Mouse (Mus musculus): Measurements from ENCODE around the gene Larp4.
"Not testable (repeated sequence)": the region's sequence is repeated elsewhere in the genome, so short reads cannot be mapped to it uniquely, and the experiment has no call there.

Gene Larp4

DNA sequence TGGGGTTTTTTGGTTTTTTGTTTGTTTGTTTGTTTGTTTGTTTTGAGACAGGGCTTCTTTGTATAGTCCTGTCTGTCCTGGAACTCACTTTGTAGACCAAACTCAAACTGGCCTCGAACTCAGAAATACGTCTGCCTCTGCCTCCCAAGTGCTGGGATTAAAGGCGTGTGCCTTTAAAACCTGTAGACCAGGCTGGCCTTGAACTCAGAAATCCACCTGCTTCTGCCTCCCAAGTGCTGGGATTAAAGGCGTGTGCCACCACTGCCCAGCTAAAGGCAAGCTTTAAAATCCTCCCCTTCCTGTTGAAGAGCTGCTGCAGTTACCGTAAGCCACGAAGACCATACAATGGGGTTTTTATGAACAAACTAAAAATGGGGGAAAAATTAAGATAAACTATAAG, at the start of gene Larp4:
Larp4 (plus strand) TSS at position 301 of the 400 bp plus-strand sequence.
- DNase-seq: not testable (repeated sequence)

DNA sequence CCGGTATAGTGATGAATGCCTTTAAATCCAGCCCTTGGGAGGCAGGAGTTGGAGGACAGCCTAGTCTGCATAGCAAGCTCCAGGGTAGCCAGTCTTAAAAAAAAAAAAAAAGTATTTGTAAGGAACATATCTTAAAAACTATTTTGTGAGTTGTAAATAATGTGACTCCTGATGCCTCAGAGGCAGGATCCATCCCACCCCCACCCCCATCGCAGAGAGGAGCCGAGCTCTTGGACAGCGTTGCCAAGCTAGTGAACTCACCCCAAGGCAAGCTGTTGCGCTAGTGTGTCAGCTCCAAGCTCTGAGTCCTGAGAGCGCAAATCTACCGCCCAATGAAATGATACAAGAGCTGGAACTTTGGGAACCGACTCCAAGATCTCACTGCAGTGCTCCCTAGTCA, 38.6 kb upstream of the Larp4 start:
- no peak for DNase-seq

DNA sequence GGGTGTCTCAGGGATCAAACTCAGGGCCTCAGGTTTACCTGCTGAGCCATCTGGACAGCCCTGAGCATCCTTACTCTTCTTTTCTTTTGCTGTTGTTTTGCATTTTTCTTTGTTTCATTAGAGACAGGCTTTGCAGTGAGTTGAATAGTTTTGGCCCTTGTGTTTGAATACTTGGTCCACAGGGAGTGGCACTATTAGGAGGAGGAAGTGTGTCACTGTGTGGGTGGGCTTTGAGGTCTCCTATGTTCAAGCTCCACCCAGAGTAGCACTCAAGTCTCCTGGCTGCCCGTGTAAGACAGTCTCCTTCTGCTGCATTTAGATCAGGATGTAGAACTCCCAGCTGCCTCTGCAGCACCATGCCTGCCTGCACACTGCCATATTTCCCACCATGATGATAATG, 35.4 kb upstream of the Larp4 start:
- DNase-seq: no peak

DNA sequence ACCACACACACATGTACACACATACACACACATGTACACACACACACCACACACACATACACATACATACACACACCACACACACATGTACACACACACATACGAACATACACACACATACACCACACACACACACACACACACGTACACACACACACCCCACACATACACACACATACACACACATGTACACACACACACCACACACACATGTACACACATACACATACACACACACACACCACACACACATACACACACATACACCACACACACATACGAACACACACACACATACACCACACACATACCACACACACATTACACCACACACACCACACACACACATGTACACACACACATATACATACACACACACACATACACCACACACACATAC, 33.2 kb upstream of the Larp4 start:
- no peak for DNase-seq

DNA sequence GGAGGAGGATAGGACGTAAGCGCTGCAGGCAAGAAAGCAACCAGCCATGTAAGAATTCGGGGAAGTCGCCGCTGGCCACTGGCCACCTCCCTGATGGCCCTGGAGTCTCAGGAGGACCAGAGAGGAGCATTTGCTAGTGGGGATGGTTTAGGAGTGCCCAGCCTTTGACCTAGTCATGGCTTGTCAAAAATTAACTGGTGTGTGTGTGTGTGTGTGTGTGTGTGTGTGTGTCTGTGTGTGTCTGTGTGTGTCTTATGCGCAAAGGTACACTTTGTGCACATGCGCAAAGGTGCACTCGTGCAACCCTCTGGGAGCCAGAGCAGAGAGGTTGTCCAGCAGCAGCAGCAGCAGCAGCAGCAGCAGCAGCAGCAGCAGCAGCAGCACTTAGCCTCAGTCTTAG, 32.0 kb upstream of the Larp4 start:
- DNase-seq: no peak

DNA sequence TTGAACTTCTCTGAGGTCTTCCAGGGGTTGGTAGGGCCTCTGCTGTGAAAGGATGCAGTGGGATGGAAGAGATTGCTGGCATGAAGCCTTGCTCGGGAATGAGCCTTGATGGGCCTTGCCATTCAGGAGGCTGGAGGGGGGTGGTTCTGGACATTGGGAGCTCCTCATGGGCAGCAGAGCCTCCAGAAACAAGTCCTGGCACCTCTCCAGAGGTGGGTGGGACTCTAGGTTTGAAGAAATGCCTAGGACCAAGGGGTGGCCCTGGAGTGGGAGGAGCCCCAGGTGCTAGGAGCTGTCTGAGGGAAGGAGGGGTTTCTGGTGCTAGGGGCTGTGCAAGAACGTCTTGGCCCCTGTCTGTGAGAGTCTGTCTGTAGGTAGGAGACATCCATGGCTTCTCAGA, 29.4 kb upstream of the Larp4 start:
- peak in 1 of 2 experiments; percentile 8 for DNase-seq

DNA sequence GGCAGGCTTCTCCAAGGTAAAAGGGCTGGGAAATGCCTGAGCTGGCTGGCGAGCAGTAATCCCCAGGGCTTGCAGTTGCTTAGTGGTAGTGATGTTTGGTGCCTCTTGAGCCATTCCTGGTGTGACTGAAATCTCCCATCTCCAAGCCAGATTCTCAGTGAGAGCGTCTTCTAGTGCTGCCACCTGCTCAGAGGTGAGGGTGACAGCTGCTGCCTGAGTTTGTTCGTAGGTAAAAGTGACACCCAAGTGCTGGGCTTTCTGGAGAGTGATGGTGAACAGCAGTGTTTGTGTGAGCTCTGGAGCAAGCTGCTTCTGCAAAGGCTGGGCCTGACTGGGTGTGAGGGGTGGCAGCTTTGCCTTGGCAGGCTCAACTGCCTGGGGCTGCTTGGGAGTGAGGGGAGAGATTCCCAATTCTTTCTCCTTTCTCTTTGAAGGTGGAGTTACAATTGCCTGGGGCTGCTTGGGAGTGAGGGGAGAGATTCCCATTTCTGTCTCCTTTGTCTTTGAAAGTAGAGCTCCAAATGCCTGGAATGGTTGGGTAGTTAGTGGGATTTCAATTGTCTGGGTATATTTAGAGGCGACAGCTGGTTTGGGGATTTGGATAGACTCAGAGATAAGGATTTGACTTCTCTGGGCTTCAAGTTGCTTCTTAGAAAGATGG, 28.8 kb upstream of the Larp4 start:
- DNase-seq: no peak

DNA sequence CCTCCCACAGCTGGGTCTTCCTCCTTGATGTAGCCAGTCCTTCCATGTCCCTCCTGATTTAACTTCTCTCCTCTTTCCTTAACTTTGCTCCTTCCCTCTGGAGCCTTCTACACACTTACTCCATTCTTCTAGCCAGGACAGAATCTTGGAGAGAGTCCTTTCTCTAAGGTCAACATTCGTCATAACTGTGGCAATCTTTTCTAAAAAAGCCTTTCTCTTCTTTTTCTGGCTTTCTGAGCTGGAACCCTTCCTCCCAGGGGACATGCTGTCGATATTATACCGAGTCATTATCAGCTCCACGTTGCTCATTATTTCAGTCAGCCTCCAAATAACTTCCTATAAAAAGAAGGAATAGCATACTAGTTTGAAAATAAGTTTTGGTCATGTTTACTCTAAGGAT, 14.5 kb upstream of the Larp4 start:
- no peak for DNase-seq

DNA sequence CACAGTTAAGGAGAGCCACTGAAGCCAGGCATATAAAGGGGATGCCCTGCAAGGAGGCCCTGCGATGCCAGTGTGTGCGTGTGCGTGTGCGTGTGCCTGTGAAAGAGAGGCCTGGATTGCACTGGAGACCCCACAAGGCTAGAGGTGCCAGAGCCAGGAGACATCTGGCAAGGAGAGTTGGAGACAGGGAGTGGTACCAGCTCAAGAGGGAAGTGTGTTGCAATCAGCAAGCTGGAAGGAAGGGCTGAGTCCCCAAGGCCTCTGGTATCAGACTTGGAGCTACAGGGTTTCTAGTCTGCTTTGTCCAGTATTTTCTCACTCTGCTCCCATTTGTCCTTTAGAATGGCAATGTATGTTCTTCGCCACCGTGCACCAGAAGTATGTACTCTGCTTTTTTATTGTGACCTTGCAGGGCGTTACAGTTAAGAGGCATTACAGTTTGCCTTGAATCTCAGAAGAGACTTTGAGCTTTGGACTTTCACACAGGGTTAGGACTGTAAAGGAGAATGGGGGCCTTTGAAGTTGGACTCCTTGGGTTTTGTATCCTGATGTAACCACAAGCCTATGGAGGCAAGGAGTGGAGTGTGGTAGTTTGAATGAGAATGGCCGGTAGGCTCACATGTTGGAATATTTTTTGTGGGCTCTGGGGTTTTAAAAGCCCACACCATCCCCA, 4.6 kb upstream of the Larp4 start:
- DNase-seq: peak; percentile 40 to 58

DNA sequence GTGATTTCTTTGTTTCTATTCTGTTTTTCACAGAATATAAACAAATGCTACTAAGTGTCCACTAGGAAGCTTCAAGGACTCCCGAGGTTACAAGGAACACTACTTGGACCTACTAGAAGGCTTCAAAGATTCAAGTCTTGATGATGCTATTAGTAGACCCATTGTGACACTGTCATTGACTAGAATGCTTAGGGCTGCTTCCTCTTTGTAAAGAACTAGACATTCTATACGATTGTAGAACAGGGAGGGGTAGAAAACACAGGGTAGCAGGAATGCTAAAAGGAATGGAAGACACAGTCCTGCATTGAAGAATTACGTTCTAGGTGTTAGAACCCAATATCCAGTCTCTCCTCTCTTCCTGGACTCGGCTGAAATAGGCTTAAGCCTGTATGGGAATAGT, 2.9 kb upstream of the Larp4 start, which contains the start of gene Fam186a:
Fam186a (minus strand) TSS at position 101 of the 400 bp plus-strand sequence.
- no peak for DNase-seq

DNA sequence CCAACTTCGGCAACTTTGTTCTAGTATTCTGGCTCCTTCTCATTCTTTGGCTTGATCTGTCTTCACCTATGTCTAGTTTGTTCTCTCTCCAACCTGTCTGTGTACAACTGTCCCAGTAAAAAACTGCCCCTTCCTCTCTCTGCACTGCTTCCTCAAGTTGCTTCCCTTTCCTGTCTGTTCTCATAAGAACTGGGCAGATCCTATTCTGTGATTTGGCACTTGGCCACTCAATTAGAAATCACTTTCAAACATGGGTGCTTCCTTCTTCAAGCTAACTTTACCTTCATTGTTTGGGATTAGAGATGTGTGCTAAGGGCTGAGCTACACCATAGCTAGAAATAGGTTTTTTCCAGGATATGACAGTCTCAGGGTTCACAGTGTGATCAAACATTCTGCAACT, 741 bp downstream of the Larp4 start:
- peak in 1 of 2 experiments; percentile 7 for DNase-seq

DNA sequence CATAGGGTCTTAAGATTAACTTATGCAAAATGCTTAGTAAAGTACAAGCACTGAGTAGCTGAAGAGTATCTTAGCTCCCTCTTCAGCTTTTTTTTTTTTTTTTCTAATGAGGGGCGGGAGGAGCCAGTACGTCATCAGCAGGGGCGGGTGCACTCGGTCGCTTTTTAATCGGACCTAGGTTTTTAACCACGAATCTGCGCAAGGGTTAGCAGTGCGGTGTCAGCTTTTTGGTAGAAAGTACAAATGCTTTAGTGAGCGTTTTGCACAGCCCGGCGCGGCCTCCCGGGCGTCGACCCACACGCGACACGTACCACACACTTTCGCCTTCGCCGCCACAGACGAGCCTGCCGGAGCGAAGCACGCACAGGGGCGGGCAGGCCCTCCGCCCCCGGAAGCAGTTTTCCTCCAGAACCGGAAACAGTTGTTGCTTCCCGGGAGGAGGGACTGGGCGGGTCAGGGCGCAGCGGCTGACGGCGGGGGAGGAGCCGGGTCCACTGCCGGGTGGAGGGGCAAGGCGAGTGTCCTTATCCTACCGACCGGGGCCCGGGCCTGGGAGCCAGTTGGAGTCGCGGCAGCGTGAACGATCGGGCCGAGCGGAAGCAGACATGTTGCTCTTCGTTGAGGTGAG, 2.6 kb downstream of the Larp4 start:
- DNase-seq: peak; percentile 97

DNA sequence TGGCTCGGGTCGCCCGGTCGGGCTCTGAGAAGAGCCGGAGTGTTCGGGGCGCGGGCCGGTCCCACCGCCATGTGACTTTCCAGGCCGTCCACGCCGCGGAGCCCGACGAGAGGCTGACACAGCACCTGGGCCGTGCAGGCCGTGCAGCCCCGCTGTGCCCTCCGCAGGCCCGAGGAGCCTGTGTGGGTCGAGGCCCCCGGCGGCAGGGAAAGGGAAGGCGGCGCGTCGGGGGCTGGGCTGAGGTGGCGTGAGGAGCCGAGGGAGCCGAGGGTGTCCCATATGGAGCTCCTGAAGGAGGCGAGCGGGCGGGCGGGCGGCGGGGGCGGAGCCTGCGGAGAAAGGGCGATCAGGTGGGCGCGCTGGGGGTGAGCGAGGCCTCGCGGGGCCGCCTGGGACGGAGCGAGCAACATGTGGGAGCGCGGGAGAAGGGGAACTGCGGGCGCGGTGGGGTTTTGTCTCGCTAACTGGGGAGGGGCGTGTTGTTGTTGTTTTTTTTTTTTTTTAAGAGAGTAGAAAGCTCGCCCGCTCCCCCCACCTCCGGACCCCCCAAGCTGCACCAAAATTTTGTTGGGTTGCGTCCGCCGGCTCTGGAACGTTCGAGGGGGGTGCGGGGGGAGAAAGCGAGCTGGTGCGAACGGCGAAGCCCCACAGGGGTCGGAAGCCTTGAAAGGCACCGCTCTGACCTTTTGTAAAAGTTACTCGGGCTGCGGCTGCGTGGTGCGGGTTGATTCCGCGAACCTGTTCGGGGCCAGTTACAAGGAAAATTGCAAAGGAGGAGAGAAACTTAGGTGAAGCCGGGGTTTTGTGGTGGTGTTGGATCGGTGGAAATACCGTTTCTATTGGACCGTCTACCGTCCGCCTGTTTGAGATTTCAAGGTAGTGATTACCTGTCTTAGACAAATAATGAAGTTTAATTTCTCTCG, 3.4 kb downstream of the Larp4 start:
- DNase-seq: peak in 1 of 2 experiments; percentile 53

DNA sequence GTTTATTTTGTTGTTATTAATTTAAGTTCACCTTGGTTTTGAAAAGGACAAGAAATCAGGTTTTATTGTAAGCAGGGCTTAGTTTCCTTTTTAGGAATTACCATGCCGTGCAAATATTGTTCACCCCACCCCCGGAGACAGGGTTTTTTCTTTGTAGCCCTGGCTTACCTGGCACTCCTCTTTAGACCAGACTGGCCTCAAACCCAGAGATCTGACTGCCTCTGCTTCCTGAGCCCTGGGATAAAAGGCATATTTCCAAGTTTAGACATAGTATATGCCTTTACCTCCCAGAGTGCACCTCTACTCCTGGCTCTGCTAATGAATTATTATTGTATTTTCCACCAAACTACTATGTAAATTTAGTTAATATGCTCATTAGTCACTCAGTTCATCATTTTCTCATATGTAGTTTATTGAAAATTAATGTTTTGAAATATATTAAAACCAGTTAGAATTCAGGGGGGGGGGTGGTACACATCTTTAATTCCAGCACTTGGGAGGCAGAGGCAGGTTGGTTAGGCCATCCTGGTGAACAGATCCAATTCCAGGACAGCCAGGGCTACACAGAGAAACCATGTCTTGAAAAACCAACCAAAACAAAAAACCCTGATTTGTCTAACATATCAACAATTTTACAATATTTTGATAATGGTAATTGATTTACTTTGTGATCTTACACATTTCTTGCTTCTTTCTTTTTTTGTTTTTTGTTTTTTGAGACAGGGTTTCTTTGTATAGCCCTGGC, 4.8 kb downstream of the Larp4 start:
- DNase-seq: no peak

DNA sequence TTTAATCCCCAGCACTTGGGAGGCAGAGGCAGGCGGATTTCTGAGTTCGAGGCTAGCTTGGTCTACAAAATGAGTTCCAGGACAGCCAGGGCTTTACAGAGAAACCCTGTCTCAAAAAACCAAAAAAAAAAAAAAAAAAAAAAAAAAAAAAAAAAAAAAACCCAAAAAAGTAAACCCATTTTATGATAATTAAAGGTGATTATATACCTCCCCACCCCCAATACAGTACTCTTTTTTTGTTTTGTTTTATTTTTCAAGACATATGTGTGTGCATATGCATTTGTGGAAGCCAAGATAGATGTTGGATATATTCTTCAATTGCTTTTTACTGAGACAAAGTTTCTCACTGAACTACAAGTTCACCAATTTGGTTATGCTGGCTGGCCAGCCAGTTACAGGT, 6.3 kb downstream of the Larp4 start:
- not testable (repeated sequence) for DNase-seq

DNA sequence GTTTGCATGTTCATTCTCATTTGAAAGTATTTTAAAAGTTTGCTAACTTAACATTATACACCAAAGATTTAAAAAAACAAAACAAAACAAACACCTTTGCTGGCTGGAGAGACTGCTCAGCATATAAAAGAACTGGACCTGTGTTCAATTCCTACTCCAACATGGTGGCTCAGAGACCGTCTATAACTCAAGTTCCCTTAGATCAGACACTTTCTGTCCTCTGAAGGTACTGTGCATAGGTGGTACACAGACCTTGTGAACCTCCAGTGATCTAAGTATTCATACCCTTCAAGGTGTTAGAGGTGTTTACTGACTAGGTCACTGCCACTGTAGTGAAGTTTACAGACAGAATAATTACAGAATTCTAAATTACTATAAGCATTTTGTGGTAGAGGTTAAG, 9.4 kb downstream of the Larp4 start:
- no peak for DNase-seq

DNA sequence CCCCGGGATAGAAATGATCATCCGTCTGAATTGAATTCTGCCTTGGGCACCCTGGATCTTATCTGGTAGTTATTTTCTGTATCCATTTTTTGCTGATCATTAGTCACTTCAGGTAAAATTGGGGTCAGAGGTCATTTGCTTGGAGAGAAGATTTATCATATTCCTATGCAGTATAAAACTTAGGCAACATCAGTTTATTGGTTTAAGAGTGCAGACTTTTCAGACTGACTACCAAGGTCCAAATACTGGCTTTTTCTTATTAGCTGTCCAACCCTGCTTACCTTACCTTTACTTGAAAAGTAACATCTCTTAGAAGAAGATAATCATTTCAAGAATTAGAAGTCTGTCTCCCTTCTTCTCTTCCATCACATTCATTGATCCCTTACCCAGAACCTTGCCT, 9.8 kb downstream of the Larp4 start:
- DNase-seq: no peak

DNA sequence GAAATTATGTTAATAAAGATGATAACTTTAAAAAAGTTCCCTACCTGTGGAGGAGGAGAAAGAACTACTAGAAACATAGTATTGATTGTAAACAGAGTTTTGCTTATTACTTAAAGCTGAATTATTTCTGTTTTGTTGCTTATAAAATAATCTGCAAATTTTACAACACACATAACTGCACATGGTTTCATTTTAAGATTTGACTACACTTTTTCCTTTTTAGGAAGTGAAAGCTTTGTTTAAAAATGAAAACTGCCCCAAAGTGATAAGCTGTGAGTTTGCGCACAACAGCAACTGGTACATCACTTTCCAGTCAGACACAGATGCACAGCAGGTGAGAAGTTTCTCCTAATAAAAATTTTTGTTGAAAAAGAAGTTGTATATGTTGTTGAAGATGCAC, 23.2 kb downstream of the Larp4 start:
- DNase-seq: no peak

DNA sequence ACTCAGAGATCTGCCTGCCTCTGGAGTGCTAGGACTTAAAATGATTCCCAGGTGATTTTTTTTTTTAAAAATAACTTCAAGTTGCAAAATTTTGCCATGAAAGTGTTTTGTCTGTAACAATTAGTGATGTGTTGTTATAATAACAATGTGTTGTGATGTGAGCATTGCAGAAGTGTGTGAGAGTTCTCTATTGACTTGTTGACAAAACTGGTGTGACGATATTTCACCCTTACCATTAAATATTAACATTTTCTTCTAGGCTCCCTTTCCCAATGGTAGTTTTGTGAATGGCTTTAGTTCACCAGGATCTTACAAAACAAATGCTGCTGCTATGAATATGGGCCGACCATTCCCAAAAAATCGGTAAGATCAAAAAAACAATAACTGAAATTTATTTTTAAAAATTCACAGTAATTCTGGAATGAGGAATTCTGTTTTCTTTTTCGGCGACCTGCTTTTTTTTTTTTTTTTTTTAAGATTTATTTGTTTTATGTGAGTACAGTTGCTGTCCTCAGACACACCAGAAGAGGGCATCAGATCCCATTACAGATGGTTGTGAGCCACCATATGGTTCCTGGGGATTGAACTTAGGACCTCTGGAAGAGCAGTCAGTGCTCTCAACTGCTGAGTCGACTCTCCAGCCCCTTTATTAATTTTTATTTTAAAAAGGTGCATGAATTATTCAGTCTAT, 27.4 kb downstream of the Larp4 start:
- DNase-seq: no peak

DNA sequence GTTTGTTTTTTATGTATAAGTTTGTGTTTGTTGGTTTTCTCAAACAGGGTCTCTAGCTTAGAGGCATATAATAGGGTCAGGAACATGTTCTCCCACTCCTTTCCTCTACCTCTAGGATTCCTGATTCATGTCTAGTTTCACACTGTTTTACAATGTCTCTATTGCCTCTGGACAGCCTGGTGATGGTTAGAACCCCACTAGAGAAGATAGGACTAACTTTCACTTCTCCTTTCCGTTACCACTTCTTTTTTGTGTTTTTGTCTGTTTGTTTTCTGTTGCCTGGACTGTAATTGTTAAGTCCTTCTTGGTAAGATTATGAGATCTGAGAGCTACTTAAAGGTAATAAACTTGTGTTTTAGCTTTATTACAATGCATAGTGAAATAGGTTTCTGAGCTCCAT, 29.5 kb downstream of the Larp4 start:
- no peak for DNase-seq

DNA sequence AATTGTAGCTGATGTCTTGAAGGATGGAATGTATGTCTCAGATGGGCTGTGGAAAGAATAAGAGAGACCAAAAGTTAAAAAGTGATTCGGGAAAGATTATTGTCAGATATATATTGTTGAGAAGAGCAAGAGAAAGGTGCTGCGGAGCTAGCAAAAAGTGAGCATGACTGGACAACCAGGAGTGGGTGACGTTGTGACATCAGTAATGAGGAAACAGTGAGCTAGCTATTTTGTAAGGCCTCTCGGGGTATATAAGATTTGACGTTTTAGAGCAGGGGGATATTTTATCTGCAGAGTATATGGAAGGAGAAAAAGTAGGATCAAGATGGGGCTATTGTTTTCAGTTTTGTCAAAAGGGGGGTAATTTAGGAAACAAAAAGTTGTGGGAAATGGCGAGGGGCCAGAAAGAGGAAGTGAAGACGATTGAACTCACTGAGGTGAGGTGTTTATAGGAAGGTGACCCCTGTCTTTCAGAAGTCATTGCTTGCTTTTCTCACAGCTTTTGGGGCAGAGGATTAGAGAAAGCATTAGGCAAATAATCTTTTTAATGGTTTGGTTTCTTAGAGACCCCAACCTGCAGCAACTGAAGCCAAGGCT, 34.9 kb downstream of the Larp4 start:
- no peak for DNase-seq

All from lung, postnatal 4 days (tissue).